Mouse (Mus musculus) midbrain, embryonic 12.5 days (tissue): Measurements from ENCODE around the gene Sipa1l2. TPM values are rescaled to one million over a fixed set of nuclear protein-coding genes. Genes with fewer than 3 reads are reported as not detected.
"Not testable (repeated sequence)": the region's sequence is repeated elsewhere in the genome, so short reads cannot be mapped to it uniquely, and the experiment has no call there.

Experiments
- ATAC-seq: fragments of 200-750 bp; cut with Nextera tagmentation; 2 replicates; pipeline ENCODE4 v1.8.0; 2017; ENCODE audit warnings: low read depth, moderate TSS enrichment, moderate library complexity; ENCODE audit not compliant: low FRiP score
- H3K27ac ChIP-seq: fragments of 300-500 bp; sonication (generic); replicated peaks from 2 replicates; pipeline ENCODE4 v1.5.1; 2016; ENCODE audit warnings: mild to moderate bottlenecking
- H3K27me3 ChIP-seq: fragments of 300-500 bp; sonication (generic); 2 replicates; pipeline ENCODE4 v1.6.1; 2016; ENCODE audit warnings: mild to moderate bottlenecking
- H3K36me3 ChIP-seq: fragments of 300-500 bp; sonication (generic); 2 replicates; pipeline ENCODE4 v1.6.1; 2016
- H3K4me1 ChIP-seq: fragments of 300-500 bp; sonication (generic); 2 replicates; pipeline ENCODE4 v1.6.1; 2016
- H3K4me2 ChIP-seq: fragments of 300-500 bp; sonication (generic); replicated peaks from 2 replicates; pipeline ENCODE4 v1.6.1; 2016; ENCODE audit warnings: mild to moderate bottlenecking, moderate library complexity
- H3K4me3 ChIP-seq: fragments of 300-500 bp; sonication (generic); 2 replicates; pipeline ENCODE4 v1.5.1; 2016; ENCODE audit warnings: mild to moderate bottlenecking
- H3K9ac ChIP-seq: fragments of 300-500 bp; sonication (generic); replicated peaks from 2 replicates; pipeline ENCODE4 v1.6.1; 2016; ENCODE audit warnings: mild to moderate bottlenecking, moderate library complexity
- H3K9me3 ChIP-seq: fragments of 300-500 bp; sonication (generic); 2 replicates; pipeline ENCODE4 v1.6.1; 2016; ENCODE audit warnings: mild to moderate bottlenecking
- WGBS: fragments of 180-500 bp; shearing (Covaris S2); methylation state at CpG from one replicate; pipeline ENCODE4 v1.1.7; 2016; 5-methylcytosine and 5-hydroxymethylcytosine counted together
- polyA plus RNA-seq: library from polyadenylated mRNA; unstranded; fragments of >200 nt; fragmentation: Nextera tagmentation; extraction: Ambion mirVana; gene quantifications from 2 replicates; pipeline ENCODE4 v1.2.1, GENCODE M21; 2016

Gene Sipa1l2
- polyA plus RNA-seq, 1 experiment from 2014 or later, result 43.7 TPM

DNA sequence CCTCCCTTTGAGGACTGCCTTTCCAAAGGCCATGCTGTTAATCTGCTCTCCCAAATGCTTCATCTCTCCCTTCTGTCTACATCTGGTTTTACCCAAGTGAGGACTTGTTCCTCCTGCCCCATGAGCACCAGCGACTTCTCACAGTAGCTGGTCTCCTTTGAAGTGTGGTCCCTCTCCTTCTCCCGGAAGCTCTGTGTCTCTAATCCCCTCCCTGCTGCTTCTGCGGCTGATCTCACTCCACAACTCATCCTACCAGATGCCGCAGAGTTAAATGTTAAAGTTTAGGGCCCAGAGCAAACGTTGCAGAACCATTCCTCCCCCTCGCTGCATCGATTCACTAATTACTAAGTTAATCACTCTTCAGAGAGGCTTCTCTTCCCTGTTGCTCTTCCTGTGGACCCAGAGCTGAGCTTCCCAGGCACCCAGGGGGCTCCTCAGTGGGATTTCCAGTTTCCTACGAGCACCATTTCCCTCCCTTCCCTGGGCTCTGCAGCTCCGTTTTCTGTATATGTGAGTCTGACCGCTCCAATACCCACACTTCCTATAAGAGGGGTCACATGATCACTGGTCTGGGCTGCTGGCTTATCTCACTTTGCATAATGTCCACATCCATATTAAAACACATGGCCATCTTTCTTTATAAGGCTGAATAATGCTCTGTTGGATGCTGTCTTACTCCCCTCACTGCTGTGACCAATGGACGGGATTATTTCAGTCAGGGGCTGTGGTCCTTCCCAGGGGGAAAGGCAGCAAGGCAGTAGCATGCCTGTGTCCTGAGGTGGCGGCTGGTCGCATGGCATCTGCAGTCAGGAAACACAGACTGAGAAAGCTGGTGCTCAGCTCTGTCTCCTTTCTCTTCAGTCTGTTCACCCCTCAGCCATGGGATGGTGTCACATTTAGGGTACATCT, 156.4 kb downstream of the Sipa1l2 start:
- peaks cover 20% of the 10 kb centered on the region; the same call in 1 of the 2 replicates for H3K36me3 ChIP-seq
- peaks cover 16% of the 10 kb centered on the region for H3K4me1 ChIP-seq
- no peaks in the 10 kb centered on the region for H3K27me3 ChIP-seq
- 12% methylated on average over 13 of the region's 13 CpGs for WGBS
- H3K9me3 ChIP-seq, result no peaks in the 10 kb centered on the region
- H3K9ac ChIP-seq, result no peak overlapping the region; the same call in 1 of the 2 replicates
- H3K27ac ChIP-seq, result peak overlapping the region; percentile 70
- peak; percentile 73 for ATAC-seq
- H3K4me2 ChIP-seq, result peak overlapping the region; percentile 32
- H3K4me3 ChIP-seq, result no peak overlapping the region

- Histone ChIP-seq H3K27me3 (no peaks in the 10 kb centered on the region), H3K9me3 (peaks cover 3% of the 10 kb centered on the region; the same call in 1 of the 2 replicates), H3K4me1 (peaks cover 19% of the 10 kb centered on the region), H3K27ac (no peak overlapping the region), H3K9ac (no peak overlapping the region), H3K36me3 (no peaks in the 10 kb centered on the region), H3K4me3 (no peak overlapping the region), H3K4me2 (no peak overlapping the region)
- 75% methylated on average over 5 of the region's 5 CpGs for WGBS
- ATAC-seq, result no peak
Measured at GRCm38 (mm10) chr8:125410646-125411045, 159.0 kb downstream of the Sipa1l2 start.

- Histone ChIP-seq H3K4me2 (no peak overlapping the region), H3K9me3 (peaks cover 6% of the 10 kb centered on the region; the same call in 1 of the 2 replicates), H3K27me3 (no peaks in the 10 kb centered on the region), H3K4me3 (no peak overlapping the region), H3K27ac (peak overlapping the region; percentile 36), H3K4me1 (peaks cover 4% of the 10 kb centered on the region), H3K36me3 (no peaks in the 10 kb centered on the region), H3K9ac (no peak overlapping the region)
- WGBS, result 38% methylated on average over 9 of the region's 9 CpGs
- ATAC-seq, result peak; percentile 30; the same call in 1 of the 2 replicates
Measured at GRCm38 (mm10) chr8:125407672-125408071, 161.9 kb downstream of the Sipa1l2 start.

DNA sequence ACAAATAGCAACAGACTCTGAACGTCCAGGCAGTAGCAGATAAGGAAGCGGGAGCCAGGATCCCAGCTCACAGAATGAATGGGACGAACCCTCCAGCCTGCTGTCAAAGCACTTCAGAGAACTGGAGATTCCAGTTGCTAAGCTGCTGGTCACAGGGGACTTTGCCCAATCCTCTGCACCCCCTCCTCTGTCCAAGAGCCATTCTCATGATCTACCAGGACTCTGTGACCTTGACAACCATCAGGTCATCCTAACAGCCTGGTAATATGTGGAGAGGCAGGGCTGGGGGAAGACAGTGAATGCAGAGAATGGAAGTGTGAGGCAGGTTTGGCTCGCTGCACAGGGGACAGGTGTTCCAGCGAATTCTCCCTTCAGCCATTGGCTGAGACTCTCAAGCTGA, 163.2 kb downstream of the Sipa1l2 start:
- no peak for ATAC-seq
- Histone ChIP-seq H3K4me3 (no peak overlapping the region), H3K9me3 (peaks cover 6% of the 10 kb centered on the region; the same call in 1 of the 2 replicates), H3K27ac (no peak overlapping the region), H3K27me3 (no peaks in the 10 kb centered on the region), H3K36me3 (no peaks in the 10 kb centered on the region), H3K9ac (no peak overlapping the region), H3K4me1 (0 out of 2 replicates have a peak, but pooled peaks cover 4% of the 10 kb centered on the region), H3K4me2 (no peak overlapping the region)
- WGBS, result 61% methylated on average over 5 of the region's 5 CpGs

- no peak overlapping the region for H3K9ac ChIP-seq
- H3K27ac ChIP-seq, result no peak overlapping the region
- no peak overlapping the region for H3K4me3 ChIP-seq
- peaks cover 6% of the 10 kb centered on the region; the same call in 1 of the 2 replicates for H3K9me3 ChIP-seq
- H3K36me3 ChIP-seq, result no peaks in the 10 kb centered on the region
- ATAC-seq, result no peak
- 82% methylated on average over 3 of the region's 3 CpGs for WGBS
- no peak overlapping the region for H3K4me2 ChIP-seq
- H3K4me1 ChIP-seq, result no peaks in the 10 kb centered on the region
- H3K27me3 ChIP-seq, result peaks cover 5% of the 10 kb centered on the region; the same call in 1 of the 2 replicates
Measured at GRCm38 (mm10) chr8:125401350-125401749, 168.3 kb downstream of the Sipa1l2 start.

DNA sequence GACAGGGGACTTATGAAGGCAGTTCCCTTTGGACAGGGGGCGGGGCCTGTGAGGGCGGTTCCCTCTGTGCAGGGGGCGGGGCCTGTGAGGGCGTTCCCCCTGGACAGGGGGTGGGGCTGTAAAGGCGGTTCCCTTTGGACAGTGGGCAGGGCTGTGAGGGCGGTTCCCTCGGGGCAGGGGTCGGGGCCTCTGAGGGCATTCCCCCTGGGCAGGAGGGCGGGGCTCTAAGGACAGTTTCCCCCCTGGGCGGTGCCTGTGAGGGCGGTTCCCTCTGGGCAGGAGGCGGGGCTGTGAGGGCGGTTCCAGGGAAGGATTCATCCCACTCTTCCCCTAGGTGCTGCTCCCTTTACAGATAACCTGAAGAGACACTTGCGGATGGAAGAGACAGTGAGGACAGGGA, 171.6 kb downstream of the Sipa1l2 start:
- peaks cover 5% of the 10 kb centered on the region; the same call in 1 of the 2 replicates for H3K27me3 ChIP-seq
- H3K27ac ChIP-seq, result no peak overlapping the region
- no peak overlapping the region for H3K4me2 ChIP-seq
- H3K9ac ChIP-seq, result no peak overlapping the region
- H3K4me3 ChIP-seq, result no peak overlapping the region
- no peaks in the 10 kb centered on the region for H3K9me3 ChIP-seq
- H3K4me1 ChIP-seq, result no peaks in the 10 kb centered on the region
- no peak for ATAC-seq
- no peaks in the 10 kb centered on the region for H3K36me3 ChIP-seq
- WGBS, result 34% methylated on average over 13 of the region's 14 CpGs

DNA sequence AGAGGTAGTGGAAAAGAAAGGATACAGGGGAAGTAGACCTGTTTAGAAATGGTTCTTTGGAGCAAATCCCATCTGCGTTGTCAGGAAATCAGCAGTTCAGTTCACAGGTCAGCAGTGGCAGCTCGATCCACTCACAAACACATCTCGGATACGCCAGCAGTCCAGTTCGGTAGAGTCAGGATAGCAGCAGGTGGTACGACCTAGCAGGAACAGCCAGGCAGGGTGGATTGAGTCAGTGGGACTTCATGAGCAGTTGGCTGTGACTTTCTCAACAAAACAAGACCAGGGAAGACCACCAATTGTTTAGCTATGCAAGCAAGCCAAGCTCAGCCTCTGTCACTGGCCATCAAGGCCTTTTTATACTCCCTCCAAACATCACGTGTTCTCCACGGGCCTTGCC, 173.9 kb downstream of the Sipa1l2 start:
- not testable (repeated sequence) for H3K27me3 ChIP-seq, H3K4me3 ChIP-seq, ATAC-seq, H3K4me1 ChIP-seq, H3K36me3 ChIP-seq, H3K27ac ChIP-seq, H3K4me2 ChIP-seq, H3K9me3 ChIP-seq, H3K9ac ChIP-seq
- WGBS, result 90% methylated on average over 8 of the region's 8 CpGs

DNA sequence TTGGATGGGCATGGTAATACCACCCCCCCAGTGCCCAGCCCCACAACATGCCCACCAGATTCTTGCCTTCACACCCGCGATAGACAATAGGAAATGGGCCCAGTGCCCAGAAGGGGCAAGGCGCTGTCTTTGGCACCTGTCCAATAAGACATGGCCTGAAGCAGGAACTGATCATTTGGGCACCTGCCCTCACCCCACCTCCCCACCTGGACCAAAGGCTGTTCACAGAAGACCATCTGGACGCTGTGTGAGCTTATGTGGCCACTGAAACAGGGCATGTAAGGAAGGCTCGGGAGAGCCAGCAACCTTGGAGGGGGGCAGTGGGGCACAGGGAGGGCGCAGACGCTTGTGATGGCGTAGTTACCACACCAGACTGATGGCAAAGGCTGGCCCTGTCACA, 174.6 kb downstream of the Sipa1l2 start:
- Histone ChIP-seq H3K27me3 (peaks cover 8% of the 10 kb centered on the region), H3K36me3 (no peaks in the 10 kb centered on the region), H3K4me1 (peaks cover 10% of the 10 kb centered on the region), H3K9ac (no peak overlapping the region), H3K4me2 (no peak overlapping the region), H3K9me3 (no peaks in the 10 kb centered on the region), H3K4me3 (no peak overlapping the region), H3K27ac (no peak overlapping the region)
- ATAC-seq, result no peak
- 92% methylated on average over 8 of the region's 8 CpGs for WGBS

DNA sequence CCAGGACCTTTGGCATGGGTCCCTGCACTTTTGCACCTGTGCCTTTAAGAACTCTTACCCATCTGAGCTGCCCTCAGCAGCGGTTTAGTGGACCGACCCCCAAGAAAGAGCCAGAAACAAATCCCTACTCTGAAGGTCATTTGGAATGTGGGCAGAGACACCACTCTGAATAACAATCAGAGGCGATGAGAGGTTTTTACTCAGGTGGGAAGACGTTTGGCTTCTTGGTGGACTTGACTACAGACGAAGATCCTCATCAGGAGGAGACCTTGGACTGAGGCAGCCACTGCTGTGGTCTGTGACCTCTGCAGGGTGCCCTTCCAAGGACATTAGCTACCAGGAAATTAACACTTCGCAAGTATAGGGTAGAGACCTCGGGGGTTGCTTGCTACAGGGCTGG, 177.9 kb downstream of the Sipa1l2 start:
- WGBS, result 66% methylated on average over 7 of the region's 7 CpGs
- H3K4me1 ChIP-seq, result peaks cover 25% of the 10 kb centered on the region
- H3K4me2 ChIP-seq, result peak overlapping the region; percentile 11; the same call in 1 of the 2 replicates
- ATAC-seq, result no peak
- H3K27me3 ChIP-seq, result peaks cover 3% of the 10 kb centered on the region; the same call in 1 of the 2 replicates
- no peak overlapping the region for H3K27ac ChIP-seq
- no peaks in the 10 kb centered on the region for H3K36me3 ChIP-seq
- no peak overlapping the region for H3K4me3 ChIP-seq
- no peak overlapping the region for H3K9ac ChIP-seq
- H3K9me3 ChIP-seq, result no peaks in the 10 kb centered on the region

GRCm38 (mm10) chr8:125391271-125391670, 178.3 kb downstream of the Sipa1l2 start:
- 75% methylated on average over 8 of the region's 8 CpGs for WGBS
- Histone ChIP-seq H3K4me1 (peaks cover 30% of the 10 kb centered on the region), H3K4me2 (peak overlapping the region; percentile 11; the same call in 1 of the 2 replicates), H3K9me3 (no peaks in the 10 kb centered on the region), H3K4me3 (no peak overlapping the region), H3K36me3 (no peaks in the 10 kb centered on the region), H3K9ac (no peak overlapping the region), H3K27ac (no peak overlapping the region), H3K27me3 (peaks cover 3% of the 10 kb centered on the region; the same call in 1 of the 2 replicates)
- ATAC-seq, result no peak

- 53% methylated on average over 6 of the region's 6 CpGs for WGBS
- Histone ChIP-seq H3K36me3 (no peaks in the 10 kb centered on the region), H3K27me3 (peaks cover 3% of the 10 kb centered on the region; the same call in 1 of the 2 replicates), H3K4me1 (peaks cover 37% of the 10 kb centered on the region), H3K9ac (no peak overlapping the region), H3K27ac (peak overlapping the region; percentile 60), H3K4me2 (no peak overlapping the region), H3K9me3 (no peaks in the 10 kb centered on the region), H3K4me3 (no peak overlapping the region)
- peak; percentile 17; the same call in 1 of the 2 replicates for ATAC-seq
Measured at GRCm38 (mm10) chr8:125390506-125390895, 179.1 kb downstream of the Sipa1l2 start.

GRCm38 (mm10) chr8:125389756-125390505, 179.7 kb downstream of the Sipa1l2 start:
- Histone ChIP-seq H3K9me3 (no peaks in the 10 kb centered on the region), H3K27me3 (peaks cover 3% of the 10 kb centered on the region; the same call in 1 of the 2 replicates), H3K4me2 (no peak overlapping the region), H3K4me1 (peaks cover 42% of the 10 kb centered on the region), H3K9ac (no peak overlapping the region), H3K4me3 (no peak overlapping the region), H3K36me3 (no peaks in the 10 kb centered on the region), H3K27ac (peak overlapping the region; percentile 60)
- WGBS, result 70% methylated on average over 13 of the region's 13 CpGs
- ATAC-seq, result no peak
